Mouse (Mus musculus) lung, postnatal 0 days (tissue): ENCODE measurements at regions not wholly inside any gene's neighbourhood (a gene's known extent, or its start where the extent isn't known, plus 50 kb on each side); places are given as distances from the start of the nearest gene placed in this dataset.

Experiments used
- CTCF ChIP-seq: IDR thresholded peaks from 2 replicates; pipeline ENCODE4 v1.5.1; 2016; ENCODE audit warnings: antibody characterized with exemption, mild to moderate bottlenecking
- EP300 ChIP-seq: IDR thresholded peaks from 2 replicates; pipeline ENCODE4 v1.6.1; 2016; ENCODE audit warnings: antibody characterized with exemption, mild to moderate bottlenecking, control low read depth

DNA sequence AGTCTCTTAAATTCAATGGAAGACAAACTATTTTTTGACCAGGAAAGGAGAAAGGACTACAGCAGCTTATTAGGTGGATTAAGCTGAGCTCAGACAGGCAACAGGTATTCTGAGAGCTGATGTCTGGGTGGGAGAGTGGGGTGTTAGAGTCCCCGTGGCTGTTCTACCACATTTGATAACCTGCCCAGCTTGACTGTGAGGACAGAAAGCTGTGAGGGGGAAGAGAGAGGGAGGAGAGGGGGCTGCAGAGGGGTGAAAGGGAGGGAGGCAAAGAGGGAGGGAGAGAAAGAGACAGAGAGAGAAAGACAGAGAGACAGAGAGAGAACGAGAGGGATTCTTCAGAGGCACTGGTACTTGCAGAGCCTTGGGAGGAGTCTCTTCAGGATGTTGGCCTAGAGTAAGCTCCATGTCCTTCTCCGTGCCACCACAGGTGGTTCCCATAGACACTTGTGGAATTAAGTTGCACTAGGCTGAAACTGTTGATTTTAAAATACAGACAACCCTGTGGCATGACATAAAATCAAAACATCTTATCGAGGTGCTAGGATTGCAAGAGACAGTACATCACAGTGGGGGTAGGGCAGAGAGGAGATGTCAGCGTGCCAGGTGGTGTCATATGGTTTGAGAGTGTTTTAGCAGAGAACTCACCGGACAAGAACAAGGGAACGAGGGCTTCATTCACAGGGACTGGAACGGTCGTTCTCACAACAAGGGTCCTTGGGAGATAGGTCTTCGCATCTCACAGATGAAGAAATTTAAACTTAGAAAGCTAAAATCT is 243.3 kb downstream of the Ccdc91 start:
- TF ChIP-seq CTCF (no peak), EP300 (no peak)
